Mouse (Mus musculus) monocyte, adult 5-6 weeks (primary cell): Measurements from ENCODE around the gene Pmepa1. TPM values are rescaled to one million over a fixed set of nuclear protein-coding genes. Genes with fewer than 3 reads are reported as not detected.
A peak's percentile ranks its signal among the peaks of the same experiment; 100 is the strongest.

Experiments
- ATAC-seq: fragments of 153-309, 156-312 bp; replicated peaks from 2 replicates; pipeline ENCODE4 v1.8.0; 2017; ENCODE audit warnings: mild to moderate bottlenecking; ENCODE audit not compliant: low TSS enrichment, insufficient number of reproducible peaks, severe bottlenecking, poor library complexity, low FRiP score
- total RNA-seq: library from RNA; stranded (forward); fragments of 200-1000, 200-491, 200-594 nt; gene quantifications from 3 replicates; pipeline ENCODE4 v1.2.3, GENCODE M21; 2017

The Pmepa1 gene
- total RNA-seq, 1 experiment from 2014 or later = 0.29 TPM

GRCm38 (mm10) chr2:173281021-173281937 is 4.9 kb upstream of the Pmepa1 start:
- ATAC-seq = no peak

GRCm38 (mm10) chr2:173278846-173279580 is 2.7 kb upstream of the Pmepa1 start:
- no peak for ATAC-seq

- ATAC-seq = no peak
Observed at GRCm38 (mm10) chr2:173276859-173277258, 526 bp upstream of the Pmepa1 start.

GRCm38 (mm10) chr2:173275343-173276201 is 761 bp downstream of the Pmepa1 start:
- ATAC-seq = no peak

- no peak for ATAC-seq
Observed at GRCm38 (mm10) chr2:173274428-173275342, 1.6 kb downstream of the Pmepa1 start.

GRCm38 (mm10) chr2:173273885-173274284 is 2.4 kb downstream of the Pmepa1 start:
- no peak for ATAC-seq

- ATAC-seq = no peak
Observed at GRCm38 (mm10) chr2:173272354-173272900, 3.9 kb downstream of the Pmepa1 start.

- no peak for ATAC-seq
Observed at GRCm38 (mm10) chr2:173271541-173271940, 4.8 kb downstream of the Pmepa1 start.

- no peak for ATAC-seq
Observed at GRCm38 (mm10) chr2:173270601-173271248, 5.6 kb downstream of the Pmepa1 start.

GRCm38 (mm10) chr2:173270196-173270595 is 6.1 kb downstream of the Pmepa1 start:
- ATAC-seq = no peak

- ATAC-seq = no peak
Observed at GRCm38 (mm10) chr2:173267562-173267961, 8.8 kb downstream of the Pmepa1 start.

- no peak for ATAC-seq
Observed at GRCm38 (mm10) chr2:173266349-173267112, 9.8 kb downstream of the Pmepa1 start.

GRCm38 (mm10) chr2:173265468-173266265 is 10.7 kb downstream of the Pmepa1 start:
- ATAC-seq = no peak

- no peak; the same call in 1 of the 2 replicates for ATAC-seq
Observed at GRCm38 (mm10) chr2:173264467-173265128, 11.7 kb downstream of the Pmepa1 start.

- peak; percentile 34; the same call in 1 of the 2 replicates for ATAC-seq
Observed at GRCm38 (mm10) chr2:173263636-173264330, 12.6 kb downstream of the Pmepa1 start.
